Comparison of ENCODE assay signal across 12 mouse cellular contexts in genomic region chr16:70326339-70326948, GRCm38 (mm10). TPM values are rescaled to one million over a fixed set of nuclear protein-coding genes. Genes with fewer than 3 reads are reported as not detected.
DNase-seq lines count a peak whose midpoint lies in the region; ATAC-seq and TF ChIP-seq lines count a peak whose summit lies in the region.
"Had no signal": no experiment of that assay in that cellular context is flagged by ENCODE, and none has a peak within 500 bp of the region (broad histone marks: within the 10 kb centered on the region; RNA-seq: fewer than 3 reads in every experiment).

No protein-coding gene starts in this region.

- H3K27me3 ChIP-seq in liver, embryonic 11.5 days (replicated peaks; ENCODE audit: control insufficient read depth, insufficient read depth, low read length), result no peaks in the 10 kb centered on the region
- no peaks in the 10 kb centered on the region for H3K27me3 ChIP-seq in splenic B cell, adult 2 months (ENCODE audit: control insufficient read depth, insufficient read depth, low read length, poor library complexity, severe bottlenecking)
- H3K27me3 ChIP-seq: lung, embryonic 15.5 days; neural tube, embryonic 13.5 days had no signal

- no peak for TF ChIP-seq CTCF in layer of hippocampus, adult 2 months (conservative IDR thresholded peaks at IDR 0.05)

- no peaks in the 10 kb centered on the region for H3K9me3 ChIP-seq in liver, embryonic 11.5 days (ENCODE audit: control insufficient read depth, low read length)
- H3K9me3 ChIP-seq: lung, embryonic 15.5 days; neural tube, embryonic 13.5 days had no signal

- H3K4me2 ChIP-seq in liver, embryonic 11.5 days, result 0 out of 2 replicates have a peak overlapping the region, but pooled peaks have one; percentile 4
- H3K4me2 ChIP-seq: lung, embryonic 15.5 days; neural tube, embryonic 13.5 days had no signal

- H3K27ac ChIP-seq in layer of hippocampus, adult 2 months, result peak overlapping the region; percentile 8; the same call in 1 of the 2 replicates
- no peak overlapping the region for H3K27ac ChIP-seq in liver, embryonic 11.5 days (ENCODE audit: low read depth, low read length)
- H3K27ac ChIP-seq: lung, embryonic 15.5 days; neural tube, embryonic 13.5 days had no signal

- H3K36me3 ChIP-seq in liver, embryonic 11.5 days (ENCODE audit: control insufficient read depth, insufficient read depth, low read length), result no peaks in the 10 kb centered on the region
- H3K36me3 ChIP-seq in splenic B cell, adult 2 months (ENCODE audit: control insufficient read depth, insufficient read depth, low read length, poor library complexity, severe bottlenecking), result no peaks in the 10 kb centered on the region
- H3K36me3 ChIP-seq: lung, embryonic 15.5 days; neural tube, embryonic 13.5 days had no signal

- H3K4me1 ChIP-seq in liver, embryonic 11.5 days (replicated peaks; ENCODE audit: control insufficient read depth, insufficient read depth, low read length), result no peaks in the 10 kb centered on the region
- H3K4me1 ChIP-seq: neural tube, embryonic 13.5 days had no signal

- WGBS in liver, embryonic 11.5 days, result 60% methylated on average over 9 of the region's 9 CpGs

- H3K9ac ChIP-seq in liver, embryonic 11.5 days (ENCODE audit: low read depth, low read length), result no peak overlapping the region
- H3K9ac ChIP-seq: lung, embryonic 15.5 days; neural tube, embryonic 13.5 days had no signal

- no peak for ATAC-seq in liver, embryonic 11.5 days (replicated peaks; ENCODE audit: low FRiP score)

- DNase-seq in layer of hippocampus, adult 2 months (ENCODE audit: low spot score in 2 of 2), result no peak
- DNase-seq in layer of hippocampus, adult 9-11 months, result no peak
- peak; percentile 69 for DNase-seq in CD4-positive, CD25-positive, alpha-beta regulatory T cell, adult 2 months (ENCODE audit: low read depth, low spot score)
- no peak for DNase-seq in liver, embryonic 11.5 days (ENCODE audit: low spot score)
- peak; percentile 65 for DNase-seq in splenic B cell, adult 2 months (ENCODE audit: low read depth, low spot score)
- DNase-seq in embryo, embryonic 9.5 days (ENCODE audit: extremely low spot score), result no peak
- DNase-seq in urinary bladder, postnatal 25 days (ENCODE audit: low spot score), result no peak
- DNase-seq in adrenal gland, postnatal 36 days, result no peak
- DNase-seq: cerebellum, adult 11-12 months; kidney, adult 8-10 months had no signal

- H3K4me3 ChIP-seq in layer of hippocampus, adult 2 months, result no peak overlapping the region
- no peak overlapping the region for H3K4me3 ChIP-seq in liver, embryonic 11.5 days (ENCODE audit: low read depth, low read length)
- H3K4me3 ChIP-seq: lung, embryonic 15.5 days; neural tube, embryonic 13.5 days had no signal

RNA-seq across cellular contexts. Expression of gene Gbe1, which starts 12.7 kb away (rescaled TPM):
- 1 to 10 TPM; 6.7 to 7.4 TPM for total RNA-seq in layer of hippocampus, adult 2 months (2021)
- 9.4 and 13.1 TPM in 2 replicates for polyA plus RNA-seq in liver, embryonic 11.5 days (2014; fragmentation: Nextera tagmentation; extraction: Ambion mirVana)
- total RNA-seq in adrenal gland, postnatal 36 days (2021), result 10 to 100 TPM; 80.0 to 81.3 TPM

Comparison
In these comparisons a context has a peak if more than half of its experiments do, and no peak if none do; other contexts are left out.
1. DNase-seq: peak in CD4-positive, CD25-positive, alpha-beta regulatory T cell, adult 2 months (single experiment) and splenic B cell, adult 2 months (single experiment); none in layer of hippocampus, adult 2 months (0 of 2), layer of hippocampus, adult 9-11 months (single experiment), liver, embryonic 11.5 days (single experiment), embryo, embryonic 9.5 days (single experiment), urinary bladder, postnatal 25 days (single experiment) and adrenal gland, postnatal 36 days (0 of 2).
2. RNA of gene Gbe1, which starts 12.7 kb away (total RNA-seq): 80.0 to 81.3 TPM in adrenal gland, postnatal 36 days; 6.7 to 7.4 TPM in layer of hippocampus, adult 2 months; every median in the first group is over 4 times any median in the second.